Mouse (Mus musculus) lung, postnatal 36 days (tissue): ENCODE measurements at regions not wholly inside any gene's neighbourhood (a gene's known extent, or its start where the extent isn't known, plus 50 kb on each side); places are given as distances from the start of the nearest gene placed in this dataset.

ENCODE experiments used
- DNase-seq: peaks from one replicate; pipeline ENCODE4 v3.0.0; 2022; ENCODE audit warnings: mixed read lengths

DNA sequence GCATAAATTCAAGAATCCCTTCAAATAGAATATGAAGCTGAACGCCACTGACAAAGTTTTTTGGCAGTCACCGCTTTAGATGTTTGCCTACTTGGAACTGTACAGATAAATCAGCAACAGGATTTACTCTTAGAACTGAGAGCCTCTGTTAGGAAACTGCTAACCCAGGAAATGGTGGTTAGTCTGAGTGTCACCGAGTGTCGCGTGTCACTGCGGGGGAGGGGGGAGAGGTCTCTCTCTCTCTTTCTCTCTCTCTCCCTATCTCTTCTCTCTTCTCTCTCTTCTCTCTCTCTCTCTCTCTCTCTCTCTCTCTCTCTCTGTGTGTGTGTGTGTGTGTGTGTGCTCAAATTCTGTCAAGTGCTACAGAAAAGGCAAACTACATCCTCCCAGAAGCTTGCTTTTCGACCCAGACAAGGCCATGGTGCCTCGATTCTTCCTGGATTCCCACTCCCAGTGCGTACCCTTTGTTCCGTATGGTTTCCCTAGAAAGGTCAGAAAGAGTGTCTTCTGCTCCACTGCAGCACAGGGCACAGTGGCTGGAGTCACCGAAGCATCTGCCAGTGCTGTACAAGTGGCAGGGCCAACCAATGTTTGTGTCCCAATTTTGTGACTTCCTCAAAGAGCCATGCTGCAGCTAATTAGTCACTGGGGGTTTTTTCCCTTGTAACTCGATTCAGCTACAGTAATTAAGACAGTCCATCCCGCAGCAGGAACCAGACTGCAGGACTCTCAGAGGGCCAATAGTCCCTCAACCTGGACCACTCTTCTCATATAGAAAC, 87.0 kb downstream of the Cog6 start:
- DNase-seq, result no peak

DNA sequence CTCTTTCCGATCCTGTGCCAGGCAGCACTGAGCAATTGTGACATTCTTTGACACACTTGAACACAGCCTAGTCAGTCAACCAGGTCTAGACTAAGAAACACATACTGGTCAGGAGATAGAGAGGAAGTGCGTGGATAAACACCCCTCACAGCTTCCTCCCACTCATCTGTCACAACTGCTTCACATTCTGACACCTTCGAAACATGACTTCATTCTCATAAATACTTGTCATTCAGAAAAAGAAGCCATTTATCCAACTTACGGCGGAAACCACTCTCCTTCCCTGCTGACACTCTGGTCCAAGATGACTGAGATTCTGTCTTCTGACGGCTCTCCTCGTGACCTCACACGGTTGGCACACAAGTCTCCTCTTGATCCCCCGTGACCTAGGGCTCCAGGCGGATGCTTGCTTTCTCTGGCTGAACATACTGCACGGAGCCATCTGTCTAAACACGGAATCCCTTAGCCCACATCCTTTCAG, 89.6 kb downstream of the Cog6 start:
- peak; percentile 40 for DNase-seq

DNA sequence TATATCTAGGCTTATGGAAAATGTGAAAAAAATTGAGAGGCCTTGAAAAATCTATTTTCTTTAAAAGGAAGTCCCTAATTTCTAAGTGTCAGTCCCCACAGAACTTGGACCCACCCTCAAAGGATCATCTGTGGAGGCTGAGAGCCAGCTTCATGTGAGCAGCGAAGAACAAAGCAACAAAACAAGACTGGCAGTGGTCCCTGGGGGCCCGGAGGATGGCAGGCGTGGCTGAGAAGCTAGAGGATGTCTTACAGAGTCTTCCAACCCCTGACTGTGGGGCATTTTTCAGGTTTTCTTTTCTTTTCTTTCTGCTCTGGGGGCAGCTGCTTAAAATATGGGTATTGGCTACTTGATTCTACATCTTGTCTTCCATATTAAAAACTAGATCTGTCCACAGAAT, 90.5 kb downstream of the Cog6 start:
- no peak for DNase-seq

DNA sequence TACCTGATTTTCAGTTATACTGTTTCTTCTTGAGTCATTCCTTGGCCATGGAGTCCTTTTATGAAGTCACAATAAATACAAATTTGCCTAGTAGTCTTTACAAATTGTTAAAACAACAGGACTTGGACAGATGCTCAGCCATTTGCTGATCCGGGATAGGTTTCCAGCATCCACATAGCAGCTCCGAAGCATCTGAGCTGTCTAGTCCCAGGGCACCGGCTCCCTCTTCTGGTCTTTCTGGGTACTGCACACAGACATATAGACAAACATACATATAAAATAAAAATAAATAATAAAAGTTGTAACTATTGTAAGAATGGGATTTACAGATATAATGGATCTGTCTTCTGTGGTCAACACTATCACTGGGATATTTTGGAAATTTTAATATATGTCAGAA, 91.8 kb downstream of the Cog6 start:
- peak; percentile 62 for DNase-seq

DNA sequence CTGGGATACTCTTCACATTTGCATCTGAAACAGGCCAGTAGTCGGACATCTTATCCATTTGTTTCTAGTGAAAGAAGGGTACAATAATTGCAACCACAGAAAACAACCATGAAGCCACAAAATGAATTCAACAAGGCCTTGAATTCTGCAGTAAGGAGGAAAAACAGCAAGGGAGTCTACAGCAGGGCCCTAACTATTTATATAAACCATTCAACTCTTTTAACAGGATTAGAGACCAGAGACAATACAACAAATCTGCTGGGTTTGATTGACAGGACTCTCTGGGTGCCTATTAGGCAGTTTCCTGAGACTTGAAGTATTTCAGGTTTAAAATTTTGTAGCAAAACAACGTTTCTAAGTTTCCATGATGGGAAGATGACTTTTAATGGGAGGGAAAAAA, 92.4 kb downstream of the Cog6 start:
- no peak for DNase-seq

DNA sequence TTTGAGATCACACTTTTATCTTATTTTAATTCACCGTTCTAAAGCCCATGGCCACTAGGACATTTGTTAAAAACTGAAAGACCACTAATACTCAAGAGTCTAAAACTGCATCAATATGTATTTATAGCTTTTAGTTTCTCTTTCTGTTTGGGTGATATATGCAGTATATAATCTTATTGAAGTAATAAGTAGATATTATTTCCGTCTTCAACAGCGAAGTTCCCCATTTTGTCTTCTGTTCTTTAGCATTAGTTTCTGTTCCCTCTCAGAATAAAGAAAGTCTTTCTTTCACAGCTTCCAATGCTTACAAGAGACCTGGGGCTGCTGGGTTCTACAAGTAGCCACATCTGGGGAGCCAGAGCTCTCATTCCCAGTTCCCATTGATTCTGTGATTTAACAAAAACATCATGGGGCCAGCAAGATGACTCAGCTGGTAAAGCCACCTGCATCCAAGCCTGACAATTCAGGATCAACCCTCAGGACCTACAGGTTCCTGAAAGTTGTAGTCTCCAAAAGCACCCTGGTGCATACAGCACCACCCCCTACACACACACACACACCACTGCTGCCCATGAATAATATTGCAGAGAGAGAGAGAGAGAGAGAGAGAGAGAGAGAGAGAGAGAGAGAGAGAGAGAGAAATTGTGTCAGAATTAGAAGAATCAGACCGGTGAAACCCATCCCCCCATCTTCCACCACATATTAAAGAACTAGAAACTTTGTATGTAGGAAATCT, 93.0 kb downstream of the Cog6 start:
- no peak for DNase-seq

DNA sequence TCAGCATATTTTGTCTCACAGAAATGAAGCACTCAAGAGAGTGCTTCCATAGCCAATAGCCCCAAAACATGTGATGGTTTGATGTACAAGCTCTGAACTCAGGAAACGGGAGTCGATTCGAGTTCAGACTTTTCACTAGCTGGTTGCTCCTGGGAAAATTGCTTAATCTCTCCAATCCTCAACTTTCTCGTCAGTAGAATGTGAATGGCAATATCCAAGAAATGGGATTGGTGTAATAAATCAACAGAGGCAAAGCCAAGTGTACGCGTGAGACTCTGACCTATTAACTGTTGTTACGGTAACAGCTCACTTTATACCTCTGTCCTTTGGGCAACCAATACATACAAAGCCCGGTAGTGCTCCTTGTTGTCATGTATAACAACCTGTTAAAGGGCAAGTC, 94.6 kb downstream of the Cog6 start:
- DNase-seq, result no peak

DNA sequence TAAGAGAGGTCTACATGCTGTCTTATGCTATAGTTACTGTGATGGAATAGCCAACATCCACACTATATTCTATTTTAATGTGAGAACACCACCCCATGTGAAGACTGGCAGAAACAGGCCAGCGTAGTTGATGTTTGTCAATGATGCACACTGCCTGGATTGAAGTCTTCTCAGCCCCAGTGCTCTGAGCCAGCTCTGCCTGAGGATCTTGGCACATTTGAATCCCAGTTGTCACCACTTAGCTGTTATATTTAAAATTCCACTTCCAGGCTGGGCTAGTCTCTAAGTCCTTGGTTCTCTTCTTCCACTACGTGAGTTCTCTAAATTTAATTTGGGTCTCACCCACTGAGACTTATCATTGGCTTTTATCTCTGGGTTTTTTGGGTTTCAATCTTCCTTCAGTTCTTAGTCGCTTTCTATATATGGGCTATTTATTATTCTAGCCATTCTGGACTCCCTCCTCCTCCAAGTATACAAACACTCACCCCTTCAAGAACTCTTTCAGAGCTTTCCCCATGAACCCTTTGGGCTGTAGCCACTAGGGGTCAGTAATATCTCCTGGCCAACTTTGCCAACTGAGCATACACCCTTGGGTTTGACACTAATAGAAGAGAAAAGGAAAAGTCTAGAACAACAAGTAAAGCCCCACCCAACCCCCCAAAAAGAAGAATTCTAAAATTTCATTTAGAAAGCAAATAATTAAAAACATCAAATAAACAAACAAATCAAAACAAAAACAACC, 110.0 kb downstream of the Cog6 start:
- peak; percentile 54 for DNase-seq

DNA sequence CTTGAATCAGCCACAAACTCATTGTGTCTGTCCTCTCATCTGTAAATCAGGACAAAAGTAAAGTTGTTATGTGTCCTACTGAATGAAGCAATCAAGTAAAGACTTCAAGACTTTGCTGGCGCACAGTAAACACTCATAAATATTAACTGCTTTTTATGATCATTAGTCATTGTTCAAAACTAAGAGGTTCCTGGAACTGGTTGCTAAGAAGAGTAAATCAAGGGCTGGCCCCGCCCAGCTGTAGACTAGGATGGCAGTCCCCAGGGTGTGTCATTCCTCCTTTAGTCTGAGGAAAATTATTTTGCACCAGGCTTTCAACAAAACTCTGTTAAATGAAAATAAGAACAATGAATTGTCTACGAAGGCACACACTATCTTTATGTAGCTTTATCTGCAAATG, 113.0 kb downstream of the Cog6 start:
- DNase-seq, result no peak

DNA sequence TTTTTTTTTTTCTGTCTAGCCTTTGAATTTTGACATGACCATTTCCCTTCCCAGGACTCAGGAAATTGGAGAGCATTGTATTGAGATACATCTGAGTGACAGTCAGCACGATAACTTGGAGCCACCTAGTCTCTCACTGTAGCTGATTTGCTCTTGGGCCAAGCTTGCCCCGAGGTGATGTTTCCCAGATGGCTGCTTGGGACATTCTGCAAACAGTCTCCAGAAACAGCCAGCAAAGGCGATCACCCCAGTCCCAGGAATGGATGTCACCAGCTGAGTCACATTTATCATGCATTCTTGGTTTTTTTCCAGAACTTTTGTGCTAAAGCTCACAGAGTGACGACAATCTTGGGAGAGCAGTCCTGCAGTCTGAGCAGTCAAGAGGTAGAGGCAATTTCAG, 119.4 kb downstream of the Cog6 start:
- no peak for DNase-seq

DNA sequence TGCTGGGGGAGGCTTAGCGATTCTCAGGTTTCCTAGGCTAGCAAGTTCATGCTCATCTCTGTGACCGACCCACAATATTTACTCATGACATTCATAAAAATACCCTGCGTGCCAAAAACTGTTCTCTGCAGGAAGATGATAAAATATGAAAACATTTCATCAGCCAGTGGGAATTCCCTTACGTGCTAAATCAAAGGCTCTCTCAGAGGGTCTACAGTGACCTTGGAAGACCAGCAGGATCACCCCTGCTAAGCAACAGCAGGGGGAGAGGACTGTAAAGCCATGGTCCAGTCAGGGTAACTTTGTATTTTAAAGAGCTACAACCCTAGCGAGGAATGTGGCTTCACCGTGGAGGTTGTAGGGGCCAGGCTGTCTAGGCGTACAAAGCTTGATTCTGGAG, 120.6 kb downstream of the Cog6 start:
- no peak for DNase-seq

DNA sequence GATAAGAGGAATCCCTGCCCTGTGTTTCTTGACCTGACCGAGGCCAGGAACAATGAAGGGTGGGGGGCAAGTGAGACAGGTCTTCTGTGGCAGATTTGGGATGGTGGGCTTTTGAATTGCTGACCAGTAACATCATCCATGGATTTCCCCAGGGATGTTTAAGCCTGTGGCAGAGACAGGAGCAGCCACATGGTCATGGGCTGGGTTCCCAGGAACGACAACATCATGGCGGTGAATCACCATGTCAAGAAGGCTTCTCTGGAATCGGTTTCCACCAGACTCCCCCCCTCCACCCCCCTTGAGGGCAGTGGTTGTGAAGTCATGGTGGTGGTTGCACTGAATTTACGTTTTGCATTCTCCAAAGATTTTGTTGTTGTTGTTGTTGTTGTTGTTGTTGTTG, 121.3 kb downstream of the Cog6 start:
- DNase-seq, result no peak

DNA sequence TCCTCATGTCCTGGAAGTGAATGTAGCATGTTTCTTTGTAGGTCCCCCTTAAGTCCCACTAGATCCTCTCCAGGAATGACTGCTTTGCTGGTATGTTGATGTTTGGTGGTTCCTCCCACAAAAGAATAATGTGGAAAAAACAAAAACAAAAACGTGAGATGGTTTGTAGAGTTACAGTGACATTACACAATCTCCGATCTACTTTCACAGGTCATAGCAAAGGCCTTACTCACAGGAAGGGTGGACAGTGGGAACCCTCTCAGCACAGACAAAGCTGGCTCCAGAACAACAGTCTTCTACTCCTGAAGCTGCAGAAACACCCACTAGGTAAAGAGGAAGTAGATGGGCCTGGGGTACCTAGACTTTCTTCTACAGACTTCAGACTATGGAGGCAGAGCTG, 122.2 kb downstream of the Cog6 start:
- DNase-seq, result no peak

DNA sequence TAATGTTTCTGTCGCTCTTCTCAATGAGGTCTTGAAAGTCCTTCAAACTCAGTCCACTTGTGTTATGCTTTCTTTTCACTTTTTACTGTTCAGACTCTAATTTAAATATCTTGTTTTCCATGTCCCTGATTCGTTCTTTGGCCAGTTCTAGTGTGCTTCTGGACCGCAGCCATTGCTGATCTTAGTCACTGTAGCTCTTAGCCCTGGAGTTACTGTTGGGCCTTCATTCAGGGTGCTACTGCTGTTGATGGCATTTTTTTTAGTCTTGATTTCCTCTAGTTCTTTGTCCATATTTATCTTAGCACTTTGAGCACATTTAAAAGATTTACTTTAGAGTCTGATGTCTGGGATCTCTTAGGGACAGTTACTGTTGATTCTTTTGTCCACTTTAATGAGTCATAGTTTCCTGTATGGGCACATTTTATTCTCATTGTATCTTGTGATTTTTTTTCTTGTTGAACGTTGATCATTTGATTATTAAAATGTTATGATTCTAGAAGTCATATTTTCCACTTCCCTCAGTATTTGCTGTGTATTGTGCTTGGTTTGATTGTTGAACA, 127.8 kb downstream of the Cog6 start:
- peak; percentile 76 for DNase-seq

DNA sequence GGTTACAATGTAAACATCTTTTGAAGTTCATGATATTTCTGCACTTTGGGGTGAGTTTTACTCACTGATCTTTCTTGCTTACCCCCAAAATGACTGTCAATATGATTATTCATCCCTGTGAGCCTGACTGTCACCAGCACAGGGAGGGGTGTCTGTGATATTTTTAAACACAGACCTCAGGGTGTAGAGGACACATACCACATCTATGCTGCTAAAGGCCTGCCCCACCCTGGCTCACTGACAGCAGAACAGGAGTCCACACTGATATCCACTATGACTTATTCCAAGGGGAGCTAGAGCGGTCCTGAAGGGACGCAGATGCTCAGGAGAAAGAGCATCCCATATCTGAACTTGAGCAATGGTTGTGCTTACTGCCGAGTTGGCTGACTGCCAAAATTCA, 135.1 kb downstream of the Cog6 start:
- no peak for DNase-seq

DNA sequence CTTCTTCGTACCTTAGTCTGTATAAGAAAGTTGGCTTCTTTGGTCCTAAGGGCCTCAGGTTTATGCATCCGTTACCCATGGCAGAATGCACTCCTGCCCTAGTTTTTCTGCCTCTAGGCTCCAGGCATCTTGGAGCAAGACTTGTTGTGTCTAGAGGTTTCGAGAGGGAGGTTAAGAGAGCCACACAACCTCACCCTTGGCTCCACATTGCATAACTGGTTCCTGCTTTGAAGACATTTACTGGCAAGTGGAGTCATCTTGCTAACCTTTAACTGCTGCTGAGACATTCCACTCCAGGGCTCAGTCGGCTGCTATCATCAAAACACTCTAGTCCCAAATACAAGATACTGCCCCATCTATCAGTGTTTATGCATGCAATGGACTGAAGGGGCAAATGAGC, 135.9 kb downstream of the Cog6 start:
- peak; percentile 51 for DNase-seq

DNA sequence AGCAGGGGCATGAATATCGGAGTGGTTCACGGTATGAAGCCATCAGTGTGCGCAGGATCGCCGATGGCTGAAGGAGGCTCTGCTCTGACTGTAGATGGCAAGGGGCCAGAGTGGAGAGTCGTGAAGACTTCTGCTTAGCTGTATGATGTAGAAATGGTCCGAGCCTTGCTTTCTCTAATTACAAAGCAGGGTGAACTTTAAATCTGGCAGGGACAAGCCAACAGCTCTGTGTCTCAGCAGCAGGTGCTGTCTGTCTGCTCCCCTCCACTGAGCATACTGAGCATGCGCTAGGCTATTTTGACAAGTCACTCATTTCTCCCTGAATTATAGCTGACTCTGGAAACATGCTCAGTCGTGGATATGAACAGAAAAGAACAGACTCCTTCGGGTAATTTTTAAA, 137.3 kb downstream of the Cog6 start:
- no peak for DNase-seq

DNA sequence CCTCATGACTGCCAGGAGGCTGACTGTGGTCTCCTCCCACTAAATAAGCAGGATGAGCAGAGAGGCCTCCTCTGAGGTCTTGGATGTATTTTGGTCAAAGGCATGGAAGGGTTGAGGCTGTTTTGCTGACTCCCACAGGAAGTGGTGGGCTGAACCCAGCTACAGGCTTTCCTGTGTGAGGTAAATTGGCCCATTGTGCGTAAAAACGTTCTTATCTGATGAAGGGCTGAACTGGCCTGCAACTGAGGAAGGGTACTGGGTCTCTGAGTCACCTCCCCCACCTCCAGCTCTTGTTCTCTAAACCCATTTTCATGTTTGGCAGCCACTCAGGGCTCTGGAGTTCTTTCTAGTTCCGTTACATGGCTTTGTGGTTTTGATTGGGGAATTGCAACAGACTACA, 138.7 kb downstream of the Cog6 start:
- DNase-seq, result peak; percentile 37

DNA sequence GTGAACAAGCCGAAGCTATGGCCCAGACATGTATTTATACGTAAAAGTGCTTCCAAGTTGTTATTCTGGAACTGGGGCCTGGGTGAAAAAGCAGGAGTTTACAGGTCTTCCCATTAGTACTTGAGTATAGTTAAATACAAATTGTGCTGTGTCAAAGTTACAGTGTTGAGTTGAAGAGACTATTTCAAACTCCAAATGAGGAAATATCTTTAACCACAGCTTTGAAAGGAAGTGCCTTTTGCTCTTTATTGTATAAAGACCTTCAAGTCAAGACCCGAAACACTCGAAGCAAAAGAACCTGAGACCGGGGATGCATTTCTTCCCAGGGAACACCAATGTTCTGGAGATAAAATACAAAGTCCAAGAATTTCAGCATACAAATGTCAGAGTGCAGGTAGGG, 144.8 kb downstream of the Cog6 start:
- DNase-seq, result no peak

DNA sequence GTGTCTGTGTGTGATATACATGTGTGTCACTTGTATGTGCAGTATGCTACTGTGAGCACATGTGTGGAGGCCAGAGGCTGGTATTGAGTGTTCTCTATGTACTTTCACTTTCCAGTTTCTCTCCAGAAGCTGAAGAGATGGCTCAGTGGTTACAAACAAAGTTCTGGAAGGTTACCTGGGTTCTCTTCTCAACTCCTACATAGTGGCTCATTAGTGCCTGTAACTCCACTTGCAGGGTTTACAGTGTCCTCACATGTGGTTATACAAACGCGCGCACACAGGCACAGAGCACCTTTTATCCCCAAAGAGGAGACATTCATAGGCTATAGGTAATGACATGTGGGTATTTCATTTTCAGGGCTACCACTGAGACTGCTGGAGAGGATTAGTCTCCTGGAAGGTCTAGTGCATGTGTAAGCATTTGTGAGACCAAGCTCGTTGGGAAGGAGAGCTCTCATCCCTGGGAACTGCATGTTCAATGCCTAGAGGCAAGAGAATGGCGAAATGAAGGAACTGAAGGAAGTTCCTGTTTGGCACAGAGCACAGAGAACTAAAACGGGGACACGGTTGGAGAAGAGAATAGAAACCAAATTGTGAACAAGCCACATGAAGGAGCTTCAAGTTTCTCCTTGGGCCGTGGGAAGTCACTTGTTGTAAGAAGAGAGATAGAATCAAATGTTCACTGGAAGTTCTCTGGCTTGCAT, 153.7 kb downstream of the Cog6 start:
- DNase-seq, result no peak

DNA sequence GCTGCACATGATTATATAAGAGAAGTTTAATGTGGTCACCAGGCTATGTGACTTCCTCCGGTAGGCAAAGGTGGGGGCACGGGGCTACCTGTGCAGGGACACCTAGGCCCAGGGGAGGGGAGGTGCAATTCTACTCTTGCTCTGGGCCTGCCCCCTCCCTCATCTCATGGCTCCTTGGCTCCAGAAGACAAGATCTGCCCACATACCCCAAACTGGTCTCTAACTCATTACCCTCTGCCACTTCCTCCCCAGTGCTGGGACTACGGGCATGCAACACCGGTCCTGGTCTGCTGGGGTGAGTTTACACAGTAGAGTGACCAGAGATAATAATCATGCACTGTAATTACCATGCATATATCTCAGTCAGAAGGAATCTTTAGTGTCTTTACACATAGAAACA, 155.0 kb downstream of the Cog6 start:
- no peak for DNase-seq

DNA sequence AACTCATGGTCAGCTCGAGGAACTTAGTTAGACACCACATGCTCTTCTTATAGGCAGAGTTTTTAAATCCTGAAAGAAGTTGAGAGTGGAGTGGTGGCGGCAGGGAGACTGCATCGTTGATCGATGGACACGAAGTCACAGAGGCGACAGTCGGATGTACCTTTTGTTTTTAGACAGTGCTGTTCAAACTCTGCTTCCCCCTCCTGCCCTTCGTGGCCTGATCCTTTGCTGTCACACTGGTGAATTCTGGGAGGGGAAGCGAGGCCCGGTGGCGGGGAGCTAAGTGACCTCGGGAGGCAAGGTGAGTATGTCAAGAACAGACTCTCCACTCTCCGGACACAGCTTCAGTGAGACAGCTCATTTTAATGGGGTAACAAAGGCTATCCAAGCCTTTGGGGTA, 155.5 kb downstream of the Cog6 start:
- DNase-seq, result no peak

DNA sequence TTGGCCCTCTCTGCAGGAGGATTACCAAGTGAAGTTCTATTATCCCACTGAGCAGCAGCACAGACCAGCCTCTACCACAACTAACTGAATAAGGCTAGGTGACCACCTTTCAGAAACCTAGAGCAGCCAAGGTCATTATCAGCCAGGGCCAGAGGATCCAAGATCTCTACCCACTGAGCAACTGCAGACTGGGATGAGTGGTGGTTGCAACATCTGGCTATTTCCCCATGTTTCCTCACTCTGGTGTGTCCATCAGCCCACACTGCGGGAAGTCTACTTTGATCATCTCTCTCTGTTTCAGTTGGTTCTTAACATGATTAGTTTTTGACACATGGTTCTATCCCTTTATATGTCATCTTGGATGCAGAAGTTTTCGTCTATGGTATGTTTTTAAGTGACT, 157.2 kb downstream of the Cog6 start:
- no peak for DNase-seq
